Mouse (Mus musculus): ENCODE data around the gene Borcs5.

GRCm38 (mm10) chr6:134695625-134696024, 56.3 kb downstream of the Borcs5 start:
- TF ChIP-seq CTCF (IDR thresholded peaks at IDR 0.05; ENCODE audit: low read depth, low read length) = no peak
- TF ChIP-seq GATA2 (IDR thresholded peaks at IDR 0.05; ENCODE audit: borderline replicate concordance, low read depth, low read length) = no peak

Measured in G1E (cell line).